Mouse (Mus musculus) cerebellum, postnatal 4 days (tissue): Measurements from ENCODE around the gene Pop7.

ENCODE experiments used
- DNase-seq, 2 experiments: peaks; one replicate each; pipeline ENCODE4 v3.0.0; 2022; ENCODE audit warnings: low spot score in 2 of 2, mixed read lengths in 1 of 2

Gene Pop7

GRCm38 (mm10) chr5:137528247-137528968, 26.1 kb upstream of the Pop7 start:
- no peak for DNase-seq

- DNase-seq = no peak
These were observed 25.1 kb upstream of the Pop7 start for GRCm38 (mm10) chr5:137527413-137527812.

- DNase-seq = peak in 1 of 2 experiments; percentile 63
These were observed 24.0 kb upstream of the Pop7 start for GRCm38 (mm10) chr5:137526192-137526936.

- DNase-seq = no peak
These were observed 23.2 kb upstream of the Pop7 start for GRCm38 (mm10) chr5:137525511-137525910.

GRCm38 (mm10) chr5:137524671-137525070, 22.4 kb upstream of the Pop7 start:
- no peak for DNase-seq

- DNase-seq = no peak
These were observed 21.9 kb upstream of the Pop7 start for GRCm38 (mm10) chr5:137524251-137524515.

GRCm38 (mm10) chr5:137523396-137524250, 21.3 kb upstream of the Pop7 start:
- no peak for DNase-seq

GRCm38 (mm10) chr5:137522711-137523110, 20.4 kb upstream of the Pop7 start:
- no peak for DNase-seq

- DNase-seq = no peak
These were observed 19.5 kb upstream of the Pop7 start for GRCm38 (mm10) chr5:137521861-137522260.

GRCm38 (mm10) chr5:137519691-137520550, 17.6 kb upstream of the Pop7 start:
- no peak for DNase-seq

- no peak for DNase-seq
These were observed 16.1 kb upstream of the Pop7 start, which contains the start of gene Gigyf1 for GRCm38 (mm10) chr5:137518436-137518835. Gigyf1 (plus strand) TSS chr5:137518548.

GRCm38 (mm10) chr5:137514811-137515210, 12.5 kb upstream of the Pop7 start:
- no peak for DNase-seq

GRCm38 (mm10) chr5:137513951-137514721, 11.8 kb upstream of the Pop7 start:
- DNase-seq = no peak

- DNase-seq = no peak
These were observed 10.8 kb upstream of the Pop7 start for GRCm38 (mm10) chr5:137512847-137513794.

GRCm38 (mm10) chr5:137511706-137512105, 9.4 kb upstream of the Pop7 start:
- DNase-seq = no peak

- DNase-seq = no peak
These were observed 8.5 kb upstream of the Pop7 start for GRCm38 (mm10) chr5:137510573-137511390.

GRCm38 (mm10) chr5:137510014-137510501, 7.7 kb upstream of the Pop7 start:
- DNase-seq = peak; percentile 66 to 80

- no peak for DNase-seq
These were observed 1.7 kb upstream of the Pop7 start for GRCm38 (mm10) chr5:137504041-137504440.
